Mouse (Mus musculus) T-helper 17 cell (primary cell): ENCODE measurements at regions not wholly inside any gene's neighbourhood (a gene's known extent, or its start where the extent isn't known, plus 50 kb on each side); places are given as distances from the start of the nearest gene placed in this dataset.
"Not testable (repeated sequence)": the region's sequence is repeated elsewhere in the genome, so short reads cannot be mapped to it uniquely, and the experiment has no call there.

Experiments used
- in situ Hi-C, 2 experiments: fragments of 300-600 bp; cut with MboI, MseI; formaldehyde crosslinking; loops; 1 replicate in 1 of 2; 2 replicates in 1 of 2; pipeline ENCODE4 v1.15.1; 2025; ENCODE audit warnings: high pct_unique_total_duplicates in 2 of 2

GRCm38 (mm10) chr1:161728546-161729206, 59.6 kb downstream of the Fasl start:
- in situ Hi-C loops = no loop called here

GRCm38 (mm10) chr1:161727357-161727756, 60.9 kb downstream of the Fasl start:
- in situ Hi-C loops = not testable (repeated sequence)

- in situ Hi-C loops = not testable (repeated sequence)
Measured at GRCm38 (mm10) chr1:161726098-161726497, 62.2 kb downstream of the Fasl start.

- in situ Hi-C loops = no loop called here
Measured at GRCm38 (mm10) chr1:161719876-161720275, 68.4 kb downstream of the Fasl start.

GRCm38 (mm10) chr1:161718254-161718653, 70.0 kb downstream of the Fasl start:
- in situ Hi-C loops = no loop called here

- in situ Hi-C loops = no loop called here
Measured at GRCm38 (mm10) chr1:161712918-161713317, 75.4 kb downstream of the Fasl start.

- in situ Hi-C loops = no loop called here
Measured at GRCm38 (mm10) chr1:161712283-161712682, 76.0 kb downstream of the Fasl start.

GRCm38 (mm10) chr1:161707049-161707448, 81.2 kb downstream of the Fasl start:
- in situ Hi-C loops = no loop called here

GRCm38 (mm10) chr1:161704961-161705360, 83.3 kb downstream of the Fasl start:
- in situ Hi-C loops = no loop called here

- in situ Hi-C loops = no loop called here
Measured at GRCm38 (mm10) chr1:161704527-161704926, 83.8 kb downstream of the Fasl start.

- in situ Hi-C loops = no loop called here
Measured at GRCm38 (mm10) chr1:161695886-161696285, 92.4 kb downstream of the Fasl start.

- in situ Hi-C loops = loop anchor here in 1 of 2 experiments (5.0 kb wide), 1 partner anchor 39 kb away; no protein-coding TSS in a partner anchor
Measured at GRCm38 (mm10) chr1:161693768-161694160, 94.5 kb downstream of the Fasl start.

- in situ Hi-C loops = loop anchor here in 1 of 2 experiments (5.0 kb wide), 1 partner anchor 39 kb away; no protein-coding TSS in a partner anchor
Measured at GRCm38 (mm10) chr1:161692836-161693767, 95.2 kb downstream of the Fasl start.

- in situ Hi-C loops = loop anchor here in 1 of 2 experiments (5.0 kb wide), 2 partner anchors 282 to 472 kb away; no protein-coding TSS in a partner anchor
Measured at GRCm38 (mm10) chr1:161688946-161689345, 99.3 kb downstream of the Fasl start.

- in situ Hi-C loops = loop anchor here in 1 of 2 experiments (5.0 kb wide), 2 partner anchors 280 to 470 kb away; no protein-coding TSS in a partner anchor
Measured at GRCm38 (mm10) chr1:161687548-161687947, 100.7 kb downstream of the Fasl start.

- in situ Hi-C loops = no loop called here
Measured at GRCm38 (mm10) chr1:161680558-161680957, 107.7 kb downstream of the Fasl start.

- in situ Hi-C loops = no loop called here
Measured at GRCm38 (mm10) chr1:161670937-161671336, 117.4 kb downstream of the Fasl start.

GRCm38 (mm10) chr1:161664321-161664720, 124.0 kb downstream of the Fasl start:
- in situ Hi-C loops = no loop called here

GRCm38 (mm10) chr1:161663351-161663750, 124.9 kb downstream of the Fasl start:
- in situ Hi-C loops = no loop called here

GRCm38 (mm10) chr1:161662241-161662640, 126.1 kb downstream of the Fasl start:
- in situ Hi-C loops = no loop called here

- in situ Hi-C loops = no loop called here
Measured at GRCm38 (mm10) chr1:161657511-161657910, 130.8 kb downstream of the Fasl start.

- in situ Hi-C loops = no loop called here
Measured at GRCm38 (mm10) chr1:161649387-161649786, 138.9 kb downstream of the Fasl start.
